Mouse (Mus musculus) right cerebral cortex, postnatal 10 days (tissue): Measurements from ENCODE around the gene Phf5a.
A peak's percentile ranks its signal among the peaks of the same experiment; 100 is the strongest.
"Not testable (repeated sequence)": the region's sequence is repeated elsewhere in the genome, so short reads cannot be mapped to it uniquely, and the experiment has no call there.

Experiments used
- DNase-seq, 2 experiments: peaks; one replicate each; pipeline ENCODE4 v3.0.0; 2021; ENCODE audit warnings: low spot score in 2 of 2

The Phf5a gene

DNA sequence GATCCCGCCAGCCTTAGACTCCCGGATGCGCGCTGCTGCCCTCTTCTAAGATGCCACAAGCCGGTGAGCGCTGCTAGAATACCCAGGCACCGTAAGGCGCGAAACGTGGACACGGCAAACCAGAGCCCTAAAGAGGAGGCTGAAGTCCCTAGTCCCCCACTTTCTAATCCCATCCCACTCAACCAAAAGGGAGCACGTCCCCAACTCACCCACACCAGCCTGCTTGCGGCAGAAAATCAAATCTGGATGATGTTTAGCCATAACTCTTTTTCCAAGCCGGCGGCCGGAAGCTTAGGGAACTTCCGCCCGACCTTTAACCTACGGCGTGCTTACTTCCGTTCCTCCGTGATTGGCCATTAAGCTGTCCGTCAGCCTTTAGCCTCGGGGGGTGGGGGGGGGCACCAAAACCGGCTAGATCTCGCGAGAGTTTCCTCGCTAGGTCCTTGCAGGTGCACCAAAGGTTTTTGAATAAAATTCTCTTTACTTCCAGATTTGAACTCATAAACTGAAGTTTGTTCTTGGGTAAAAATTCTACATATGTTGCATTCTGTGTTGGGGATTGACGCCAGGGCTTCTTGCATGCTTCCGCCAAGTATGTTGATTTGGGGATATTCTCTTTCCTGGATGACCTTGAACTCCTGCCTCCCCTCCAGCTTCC lies at the start of gene Phf5a:
Phf5a (minus strand) TSS at position 308 of the 658 bp plus-strand sequence.
- peak; percentile 92 to 94 for DNase-seq

DNA sequence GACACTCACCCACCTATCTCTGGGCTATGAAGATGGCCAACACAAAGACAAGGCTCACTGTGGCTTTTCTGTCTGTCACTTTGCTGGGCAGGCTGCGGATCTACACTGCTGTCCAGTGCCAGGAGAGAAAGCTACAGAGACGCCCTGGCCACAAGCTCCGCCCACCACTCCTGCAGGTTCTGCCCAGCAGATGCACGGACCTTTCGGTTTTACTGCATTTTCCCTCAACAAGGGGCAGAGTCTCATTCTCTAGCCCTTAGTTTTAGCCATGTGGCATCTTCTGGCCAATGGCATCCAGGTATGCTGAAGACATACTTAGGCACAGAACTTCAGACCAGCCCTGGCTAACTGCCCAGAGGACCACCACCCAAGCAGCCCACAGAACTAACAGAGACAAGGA lies 49.5 kb upstream of the Phf5a start:
- DNase-seq, result peak in 1 of 2 experiments; percentile 44

- peak; percentile 78 to 84 for DNase-seq
These were observed 49.0 kb upstream of the Phf5a start for GRCm38 (mm10) chr15:81920546-81921217.

GRCm38 (mm10) chr15:81919062-81919461 lies 47.4 kb upstream of the Phf5a start:
- DNase-seq, result no peak

DNA sequence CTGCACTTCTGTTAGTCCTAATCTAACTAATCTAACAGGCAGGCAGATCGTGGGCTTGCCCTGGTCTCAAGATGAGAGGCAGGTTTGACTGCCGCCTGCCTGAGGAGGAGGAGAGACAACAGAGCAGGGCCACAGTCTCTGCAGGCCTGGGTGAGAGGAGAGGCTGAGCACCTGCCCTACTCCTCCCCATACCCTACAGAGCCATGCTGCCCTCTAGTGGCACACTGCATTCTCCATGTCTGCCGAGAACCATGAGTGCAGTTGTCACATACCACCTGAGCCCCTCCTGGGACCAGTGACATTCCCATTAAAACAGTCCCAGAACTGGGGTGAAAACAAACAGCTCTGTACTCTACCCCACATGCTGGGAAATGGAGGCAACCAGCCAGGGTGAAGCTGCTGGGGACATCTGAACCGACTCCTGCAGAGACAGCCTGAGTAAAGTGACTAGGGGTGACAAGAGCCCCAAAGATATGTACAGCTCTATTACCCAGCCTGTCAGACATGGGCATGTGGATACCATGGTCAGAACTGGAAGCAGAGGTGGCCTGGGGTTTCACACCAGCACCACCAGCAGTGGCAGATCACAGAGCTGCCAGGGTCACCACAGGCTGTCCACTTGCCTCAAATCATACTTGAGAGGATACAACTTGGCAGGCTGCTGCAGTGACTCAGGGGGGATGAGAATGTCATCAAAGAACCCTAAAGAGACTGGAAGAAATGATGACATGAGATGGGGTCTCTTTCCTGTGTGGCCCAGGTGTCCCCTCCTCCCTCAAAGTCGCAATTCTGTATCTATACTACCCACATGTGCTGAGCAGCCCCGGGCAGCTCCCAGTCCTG lies 46.1 kb upstream of the Phf5a start:
- DNase-seq, result peak in 1 of 2 experiments; percentile 80

GRCm38 (mm10) chr15:81917201-81917600 lies 45.5 kb upstream of the Phf5a start:
- peak in 1 of 2 experiments; percentile 22 for DNase-seq

- no peak for DNase-seq
These were observed 44.0 kb upstream of the Phf5a start for GRCm38 (mm10) chr15:81915663-81916062.

DNA sequence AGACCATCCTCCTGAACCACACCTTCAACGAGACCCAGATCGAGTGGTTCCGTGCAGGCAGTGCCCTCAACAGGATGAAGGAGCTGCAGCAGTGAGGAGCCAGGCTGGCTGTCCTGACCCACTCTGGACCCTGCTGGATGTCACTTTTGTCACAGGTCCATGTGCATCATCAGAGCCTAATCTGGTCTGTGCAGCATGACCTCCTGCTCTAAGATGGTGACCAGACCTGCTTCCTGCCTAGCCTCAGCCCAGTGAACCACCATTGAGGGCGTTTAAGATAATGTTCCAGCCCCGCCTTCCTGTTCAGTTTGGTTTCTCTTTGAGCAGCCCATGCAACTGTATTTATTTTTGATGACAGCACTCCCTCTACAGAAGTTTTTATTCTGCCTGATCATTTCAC lies 43.0 kb upstream of the Phf5a start:
- no peak for DNase-seq

GRCm38 (mm10) chr15:81912498-81912897 lies 40.8 kb upstream of the Phf5a start:
- no peak for DNase-seq

- DNase-seq, result not testable (repeated sequence)
These were observed 37.1 kb upstream of the Phf5a start for GRCm38 (mm10) chr15:81908767-81909166.

GRCm38 (mm10) chr15:81907953-81908352 lies 36.2 kb upstream of the Phf5a start:
- DNase-seq, result no peak

GRCm38 (mm10) chr15:81904939-81905338 lies 33.2 kb upstream of the Phf5a start:
- DNase-seq, result peak in 1 of 2 experiments; percentile 82

DNA sequence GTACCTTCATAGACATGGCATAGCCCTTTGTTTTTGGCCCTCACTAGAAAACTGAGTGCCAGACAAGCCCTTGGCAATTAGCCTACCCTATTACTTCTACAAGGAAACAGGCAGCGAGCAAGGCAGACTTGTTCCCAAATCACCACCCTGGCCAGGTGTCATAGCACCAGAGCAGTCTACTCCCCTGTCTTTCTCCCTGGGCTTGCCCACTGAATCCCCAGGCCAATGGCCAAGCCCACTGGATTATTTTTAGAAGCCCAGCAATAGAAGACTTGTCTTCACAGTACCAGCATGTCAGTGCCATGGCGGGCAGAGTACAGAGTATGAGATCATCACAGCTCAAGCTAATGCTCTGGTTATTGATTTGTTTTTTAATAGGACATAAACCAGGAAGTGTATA lies 27.0 kb upstream of the Phf5a start:
- no peak for DNase-seq

GRCm38 (mm10) chr15:81897607-81898285 lies 26.0 kb upstream of the Phf5a start:
- DNase-seq, result no peak

GRCm38 (mm10) chr15:81896407-81896806 lies 24.7 kb upstream of the Phf5a start:
- DNase-seq, result peak; percentile 57 to 70

- no peak for DNase-seq
These were observed 22.3 kb upstream of the Phf5a start for GRCm38 (mm10) chr15:81894002-81894401.

GRCm38 (mm10) chr15:81891822-81892580 lies 20.3 kb upstream of the Phf5a start:
- no peak for DNase-seq

DNA sequence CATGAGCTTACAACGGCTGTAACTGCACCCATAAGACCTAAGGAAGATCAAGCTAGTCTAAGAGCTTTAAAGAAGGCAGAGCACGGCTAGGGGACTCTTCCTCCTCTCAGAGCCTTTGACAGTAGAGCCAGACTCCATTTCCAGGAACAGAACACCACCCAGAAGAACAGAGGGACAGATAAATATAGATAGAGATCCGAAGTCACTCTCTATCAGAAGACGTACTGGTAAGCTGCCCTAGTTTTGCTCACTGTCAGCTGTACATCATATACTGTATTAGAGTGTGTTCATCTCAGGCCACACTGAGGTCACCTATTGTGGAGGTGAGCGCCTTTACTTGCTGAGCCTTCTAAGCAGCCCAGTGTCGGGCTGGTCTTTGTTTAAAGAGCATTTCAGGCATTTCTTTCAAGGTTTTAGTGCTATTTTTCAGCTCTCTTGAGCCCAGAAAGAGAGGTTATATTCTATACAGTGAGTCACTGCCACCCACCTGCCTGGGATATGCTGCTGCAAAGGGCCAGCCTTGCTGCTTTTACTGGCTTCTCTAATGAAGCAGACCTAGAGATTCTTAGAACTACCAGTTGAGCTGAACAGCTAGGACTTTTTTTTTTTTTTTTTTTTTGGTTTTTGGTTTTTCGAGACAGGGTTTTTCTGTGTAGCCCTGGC lies 19.6 kb upstream of the Phf5a start:
- no peak for DNase-seq

- no peak for DNase-seq
These were observed 17.5 kb upstream of the Phf5a start for GRCm38 (mm10) chr15:81889175-81889574.

DNA sequence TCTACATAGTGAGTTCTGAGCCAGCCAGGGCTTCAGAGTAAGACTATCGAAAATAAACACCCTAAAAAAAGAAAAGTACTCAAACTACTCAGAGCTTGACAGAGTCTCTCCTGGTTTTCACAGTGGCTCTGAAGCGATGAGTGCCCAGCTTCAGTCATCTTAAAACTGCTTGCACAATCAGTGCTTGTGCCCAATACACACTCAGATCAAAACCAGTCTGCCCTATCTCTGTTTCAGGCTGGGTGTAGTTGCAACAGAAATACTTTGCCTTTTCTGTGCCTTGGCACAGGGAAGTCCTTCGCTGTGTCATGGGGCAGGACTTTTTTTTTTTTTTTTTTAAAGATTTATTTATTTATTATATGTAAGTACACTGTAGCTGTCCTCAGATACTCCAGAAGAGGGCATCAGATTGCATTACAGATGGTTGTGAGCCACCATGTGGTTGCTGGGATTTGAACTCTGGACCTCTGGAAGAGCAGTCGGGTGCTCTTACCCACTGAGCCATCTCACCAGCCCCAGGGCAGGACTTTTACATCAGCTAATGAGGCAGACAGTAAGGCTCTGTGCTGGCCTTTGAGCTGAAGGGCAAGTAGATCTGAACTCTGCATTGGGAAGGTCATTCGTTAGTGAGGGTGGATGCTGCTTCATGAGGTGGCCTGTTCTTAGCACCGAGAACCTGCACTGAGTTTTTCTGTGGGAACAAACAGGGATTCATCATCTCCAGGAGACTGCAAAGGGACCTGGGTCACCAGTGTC lies 15.3 kb upstream of the Phf5a start:
- DNase-seq, result no peak
